ENCODE assay signal across 8 mouse cellular contexts in the genomic region with DNA sequence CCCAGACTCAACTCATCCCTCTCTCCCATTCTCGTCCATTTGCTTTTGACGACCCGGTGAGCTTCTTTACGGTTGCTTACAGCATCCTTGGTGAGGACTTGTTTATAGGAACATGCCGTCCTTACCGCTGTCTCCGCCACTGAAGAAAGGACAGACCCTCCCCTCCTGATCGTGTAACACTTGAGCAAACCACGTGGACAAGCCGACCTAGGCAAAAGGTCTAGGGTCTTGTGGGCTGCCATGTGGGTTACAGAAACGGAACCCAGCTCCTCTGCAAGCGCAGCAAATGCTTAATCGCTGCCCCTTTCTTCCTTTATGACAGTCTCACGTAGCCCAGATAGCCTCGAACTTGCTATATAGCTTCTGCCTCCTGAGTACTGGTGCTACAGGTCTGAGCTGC. TPM values are rescaled to one million over a fixed set of nuclear protein-coding genes. Genes with fewer than 3 reads are reported as not detected.
DNase-seq lines count a peak whose midpoint lies in the region; ATAC-seq lines count a peak whose summit lies in the region.

No protein-coding gene starts in this region.

- H3K9me3 ChIP-seq in liver, embryonic 15.5 days (replicated peaks): no peaks in the 10 kb centered on the region

- ATAC-seq in liver, embryonic 15.5 days (ENCODE audit: insufficient read depth): no peak

- peaks cover 5% of the 10 kb centered on the region for H3K27me3 ChIP-seq in liver, embryonic 15.5 days

- H3K4me3 ChIP-seq in liver, embryonic 15.5 days (replicated peaks): no peak overlapping the region; the same call in 1 of the 2 replicates

- 41% methylated on average over 15 of the region's 15 CpGs for WGBS in liver, embryonic 15.5 days (ENCODE audit: insufficient replicate concordance)

- no peaks in the 10 kb centered on the region for H3K36me3 ChIP-seq in liver, embryonic 15.5 days (replicated peaks)

- peaks cover 5% of the 10 kb centered on the region; the same call in 1 of the 2 replicates for H3K4me1 ChIP-seq in liver, embryonic 15.5 days (replicated peaks)

- H3K9ac ChIP-seq in liver, embryonic 15.5 days: no peak overlapping the region

- peak; percentile 23 for DNase-seq in embryo, embryonic 10.5 days (ENCODE audit: low spot score)
- no peak for DNase-seq in embryo, embryonic 9.5 days (ENCODE audit: extremely low spot score)
- peak; percentile 41 for DNase-seq in thymus, postnatal 0 days (ENCODE audit: low spot score)
- no peak for DNase-seq in thymus, postnatal 4 days
- DNase-seq in urinary bladder, postnatal 4 days (ENCODE audit: low spot score in 2 of 2): no peak
- no peak for DNase-seq in cerebellum, postnatal 36 days
- DNase-seq in thymus, postnatal 14 days: no peak

- no peak overlapping the region for H3K27ac ChIP-seq in liver, embryonic 15.5 days (replicated peaks)

- peak overlapping the region; percentile 54 for H3K4me2 ChIP-seq in liver, embryonic 15.5 days

RNA-seq across cellular contexts. Expression of a gene that starts 25.7 kb away (rescaled TPM):
- 54.1 and 57.7 TPM in 2 replicates for polyA plus RNA-seq in thymus, postnatal 0 days (2015; fragmentation: Nextera tagmentation; extraction: Ambion mirVana)
- 27.0 and 29.3 TPM in 2 replicates for polyA plus RNA-seq in liver, embryonic 15.5 days (2015; fragmentation: Nextera tagmentation; extraction: Ambion mirVana)

Comparison
In these comparisons a context has a peak if more than half of its experiments do, and no peak if none do; other contexts are left out.
1. DNase-seq: peak in embryo, embryonic 10.5 days (single experiment) and thymus, postnatal 0 days (single experiment); none in embryo, embryonic 9.5 days (single experiment), thymus, postnatal 4 days (single experiment), urinary bladder, postnatal 4 days (0 of 2), cerebellum, postnatal 36 days (0 of 2) and thymus, postnatal 14 days (single experiment).